Mouse (Mus musculus) right cerebral cortex, postnatal 36 days (tissue): ENCODE results near the gene Lsm2.
"Not testable (repeated sequence)": the region's sequence is repeated elsewhere in the genome, so short reads cannot be mapped to it uniquely, and the experiment has no call there.

Experiments used
- DNase-seq, 2 experiments: peaks; one replicate each; pipeline ENCODE4 v3.0.0; 2022; ENCODE audit warnings: low spot score in 2 of 2, mixed read lengths in 1 of 2

Gene Lsm2

DNA sequence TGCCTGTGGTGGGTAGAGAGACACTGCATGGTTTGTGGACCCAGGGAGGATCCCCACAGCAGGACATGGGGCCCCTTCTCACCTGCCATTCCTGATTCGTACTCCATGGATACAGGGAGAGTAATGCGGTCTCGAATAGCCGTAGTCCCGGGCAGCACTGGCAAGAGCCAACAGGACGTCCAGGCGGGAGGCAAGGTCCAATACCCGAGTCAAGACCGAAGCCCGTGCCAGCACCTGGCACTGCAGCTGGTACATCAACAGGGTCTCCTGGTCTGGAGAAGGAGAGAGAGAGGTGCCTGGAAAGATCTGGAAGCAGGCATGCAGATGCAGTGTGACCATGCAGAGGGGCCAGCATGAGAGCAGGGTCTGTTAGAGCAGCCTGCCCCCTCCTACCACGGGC lies 49.6 kb downstream of the Lsm2 start:
- no peak for DNase-seq

DNA sequence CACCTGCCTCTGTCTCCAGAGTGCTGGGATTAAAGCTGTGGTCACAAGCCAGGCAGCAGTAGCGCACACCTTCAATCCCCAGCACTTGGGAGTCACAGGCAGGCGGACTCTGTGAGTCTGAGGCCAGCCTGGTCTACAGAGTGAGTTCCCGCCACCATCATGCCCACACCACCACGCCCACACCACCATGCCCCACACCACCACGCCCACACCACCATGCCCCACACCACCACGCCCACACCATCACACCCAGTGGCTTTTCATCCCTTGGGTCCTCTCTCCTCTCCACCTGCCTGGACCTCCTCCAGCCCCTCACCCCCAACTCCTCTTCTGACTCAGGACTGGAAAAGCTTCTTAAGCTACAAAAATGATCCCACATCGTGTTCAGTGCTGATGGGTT lies 50.2 kb downstream of the Lsm2 start:
- no peak for DNase-seq

DNA sequence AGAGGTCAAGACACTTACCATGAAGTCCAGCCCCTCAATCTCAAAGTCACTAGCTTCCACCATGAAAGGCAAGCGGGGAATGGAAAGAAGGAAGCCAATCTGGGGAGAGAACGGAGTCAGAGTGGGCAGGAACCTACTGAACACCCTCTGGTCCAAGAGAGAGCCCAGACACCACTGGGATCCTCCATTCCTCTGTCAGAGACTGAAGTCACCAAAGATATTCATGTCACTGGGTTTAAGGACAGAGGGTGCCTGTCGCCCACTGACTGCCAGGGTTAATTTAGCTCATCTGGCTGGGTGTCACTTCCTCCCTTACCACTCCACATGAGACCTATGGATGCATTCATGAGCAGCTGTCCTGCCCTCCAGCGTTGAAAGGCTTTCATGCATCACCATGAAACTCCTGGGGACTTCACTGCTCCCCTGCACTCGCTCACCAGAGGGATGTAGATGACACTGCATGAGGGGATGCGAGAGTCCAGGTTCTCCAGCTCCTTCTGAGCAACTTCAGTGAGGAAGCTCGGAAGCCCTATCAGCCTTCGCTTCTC lies 50.7 kb downstream of the Lsm2 start:
- DNase-seq = no peak

DNA sequence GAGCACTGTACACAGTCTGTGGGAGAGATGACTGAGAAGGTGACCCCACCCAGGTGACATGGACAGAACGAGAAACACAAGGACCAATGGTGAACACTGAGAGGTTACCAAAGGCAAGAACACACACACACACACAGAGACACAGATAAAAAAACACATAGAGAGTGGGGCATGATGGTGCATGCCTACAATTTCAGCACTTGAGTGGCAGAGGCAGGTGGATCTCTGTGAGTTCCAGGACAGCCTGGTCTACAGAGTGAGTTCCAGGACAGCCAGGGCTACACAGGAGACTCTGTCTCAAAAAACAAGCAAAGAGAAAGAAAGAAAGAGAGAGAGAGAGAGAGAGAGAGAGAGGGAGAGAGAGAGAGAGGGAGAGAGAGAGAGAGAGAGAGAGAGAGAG lies 52.0 kb downstream of the Lsm2 start:
- not testable (repeated sequence) for DNase-seq

DNA sequence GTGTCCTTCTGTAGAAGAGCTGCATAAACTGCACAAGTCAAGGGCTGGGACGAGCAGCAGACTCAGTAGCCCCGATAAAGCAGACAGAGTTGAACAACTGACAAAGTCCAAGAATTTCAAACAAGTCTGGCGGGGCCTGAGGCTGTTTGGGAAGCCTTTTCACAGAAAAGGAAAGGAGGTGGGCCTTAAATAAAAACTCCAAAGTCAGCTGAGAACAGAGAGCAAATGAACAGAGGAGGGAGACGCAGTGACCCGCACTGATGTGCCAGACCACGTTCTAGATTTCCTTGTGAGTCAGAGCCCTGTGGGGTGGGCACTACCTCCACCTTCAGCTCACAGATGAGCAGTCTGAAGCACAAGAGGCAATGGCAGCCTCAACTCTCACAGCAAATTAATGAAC lies 53.2 kb downstream of the Lsm2 start:
- DNase-seq = no peak
